Mouse (Mus musculus) telencephalon, adult 2 months (tissue): ENCODE data around the gene Irf3.
"Not testable (repeated sequence)": the region's sequence is repeated elsewhere in the genome, so short reads cannot be mapped to it uniquely, and the experiment has no call there.

Source experiments
- DNase-seq: peaks from one replicate; pipeline ENCODE4 v3.0.0-alpha.2; 2011; ENCODE audit warnings: low read depth, low spot score

The Irf3 gene

GRCm38 (mm10) chr7:45007846-45008245 is 10.4 kb downstream of the Irf3 start:
- no peak for DNase-seq

- DNase-seq = no peak
Measured at GRCm38 (mm10) chr7:45008411-45008810, 11.0 kb downstream of the Irf3 start.

DNA sequence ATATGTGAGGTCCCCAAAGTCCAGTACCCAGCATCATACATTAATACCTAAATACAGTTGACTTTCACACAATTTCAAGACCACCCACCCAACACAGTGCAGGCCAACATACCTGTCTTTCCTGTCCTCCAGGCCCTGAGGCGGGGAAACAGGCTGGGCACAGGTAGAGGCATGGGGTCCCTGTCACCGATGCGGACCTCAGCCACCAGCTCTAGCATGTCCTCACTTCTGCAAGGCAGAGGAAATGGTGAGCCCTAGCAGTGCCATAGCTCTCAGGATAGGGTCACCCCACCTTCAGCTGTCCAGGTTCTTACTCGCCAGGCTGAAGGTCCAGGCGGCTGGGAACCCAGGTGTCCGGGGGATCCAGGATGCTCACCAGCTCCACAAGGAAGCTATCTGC is 14.6 kb downstream of the Irf3 start:
- DNase-seq = no peak

DNA sequence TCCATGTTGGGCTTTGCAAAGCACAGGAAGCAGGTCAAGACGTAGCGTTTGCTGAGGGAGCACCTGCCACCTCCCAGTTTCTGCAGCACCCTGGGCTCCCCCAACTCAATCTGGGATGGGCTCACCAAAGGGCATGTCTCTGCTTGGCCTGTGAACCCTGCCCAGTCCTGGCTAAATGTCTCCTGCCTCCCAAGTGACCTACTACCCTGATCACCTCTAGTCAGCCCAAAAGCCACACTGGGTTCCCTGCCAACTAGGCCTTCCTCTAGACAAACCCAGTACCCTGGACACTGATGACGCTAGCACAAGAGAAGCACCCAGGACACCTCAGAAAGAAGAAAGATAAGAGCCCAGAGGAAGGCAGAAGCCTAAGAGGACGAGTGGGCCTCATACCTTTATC is 15.4 kb downstream of the Irf3 start:
- DNase-seq = no peak

GRCm38 (mm10) chr7:45013366-45014095 is 16.1 kb downstream of the Irf3 start:
- DNase-seq = no peak

DNA sequence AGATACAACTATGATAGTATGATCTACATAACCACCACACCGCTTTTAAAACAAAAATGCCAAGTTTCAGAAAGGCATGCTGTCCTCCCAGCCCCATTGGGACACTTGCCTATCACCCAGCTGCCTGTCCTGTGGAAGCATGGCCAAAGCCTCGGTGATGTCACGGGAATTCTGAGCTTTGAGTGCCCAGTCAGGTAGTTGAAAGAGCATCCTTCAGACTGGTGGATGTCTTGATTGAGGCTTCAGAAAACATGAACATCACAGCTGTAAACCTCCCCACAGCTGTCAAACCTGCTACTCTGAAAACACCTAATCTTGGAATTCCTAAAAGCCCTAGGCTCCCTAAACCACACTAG is 16.6 kb downstream of the Irf3 start:
- no peak for DNase-seq

- DNase-seq = no peak
Measured at GRCm38 (mm10) chr7:45015344-45015956, 18.0 kb downstream of the Irf3 start.

GRCm38 (mm10) chr7:45015957-45016612 is 18.6 kb downstream of the Irf3 start, which contains the start of gene Scaf1:
TSS of gene Scaf1 (minus strand) at chr7:45016363.
- DNase-seq = peak; percentile 99

DNA sequence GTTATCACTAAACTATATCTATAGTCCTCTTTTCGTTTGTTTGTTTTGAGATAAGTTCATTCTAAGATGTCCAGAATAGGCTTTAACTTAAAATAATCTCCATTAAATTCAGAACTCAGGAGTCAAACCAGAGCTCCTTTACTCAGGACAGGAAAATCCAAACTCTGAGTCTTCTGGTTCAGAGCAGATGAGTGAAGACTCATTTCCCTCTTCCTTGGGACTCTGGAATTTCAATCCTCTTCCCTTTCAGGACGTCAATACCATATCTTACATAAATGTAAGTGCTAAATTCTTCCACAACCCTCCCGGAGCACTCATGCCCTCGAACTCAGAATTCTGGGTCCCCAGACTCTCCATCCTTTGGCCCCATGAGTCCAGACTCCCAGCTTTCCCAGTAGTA is 19.3 kb downstream of the Irf3 start:
- no peak for DNase-seq

- DNase-seq = peak; percentile 96
Measured at GRCm38 (mm10) chr7:45017242-45018061, 20.0 kb downstream of the Irf3 start, which contains the start of gene Rras. TSS of gene Rras (plus strand) at chr7:45017961.

GRCm38 (mm10) chr7:45019031-45019571 is 21.7 kb downstream of the Irf3 start:
- DNase-seq = peak; percentile 31

DNA sequence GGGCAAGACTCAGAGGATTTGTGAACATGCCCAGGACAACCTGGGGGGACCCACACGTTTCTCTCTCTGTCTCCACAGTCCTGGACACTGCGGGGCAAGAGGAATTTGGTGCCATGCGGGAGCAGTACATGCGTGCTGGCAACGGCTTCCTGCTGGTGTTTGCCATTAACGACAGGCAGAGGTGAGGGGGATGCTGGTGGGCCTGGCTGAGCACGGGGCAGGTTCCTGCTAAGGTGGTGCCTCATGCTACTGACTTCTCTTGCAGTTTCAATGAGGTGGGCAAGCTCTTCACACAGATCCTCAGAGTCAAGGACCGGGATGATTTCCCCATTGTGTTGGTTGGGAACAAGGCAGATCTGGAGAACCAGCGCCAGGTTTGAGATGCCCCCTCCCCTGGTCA is 22.8 kb downstream of the Irf3 start:
- no peak for DNase-seq

- DNase-seq = not testable (repeated sequence)
Measured at GRCm38 (mm10) chr7:45023711-45024110, 26.3 kb downstream of the Irf3 start.

DNA sequence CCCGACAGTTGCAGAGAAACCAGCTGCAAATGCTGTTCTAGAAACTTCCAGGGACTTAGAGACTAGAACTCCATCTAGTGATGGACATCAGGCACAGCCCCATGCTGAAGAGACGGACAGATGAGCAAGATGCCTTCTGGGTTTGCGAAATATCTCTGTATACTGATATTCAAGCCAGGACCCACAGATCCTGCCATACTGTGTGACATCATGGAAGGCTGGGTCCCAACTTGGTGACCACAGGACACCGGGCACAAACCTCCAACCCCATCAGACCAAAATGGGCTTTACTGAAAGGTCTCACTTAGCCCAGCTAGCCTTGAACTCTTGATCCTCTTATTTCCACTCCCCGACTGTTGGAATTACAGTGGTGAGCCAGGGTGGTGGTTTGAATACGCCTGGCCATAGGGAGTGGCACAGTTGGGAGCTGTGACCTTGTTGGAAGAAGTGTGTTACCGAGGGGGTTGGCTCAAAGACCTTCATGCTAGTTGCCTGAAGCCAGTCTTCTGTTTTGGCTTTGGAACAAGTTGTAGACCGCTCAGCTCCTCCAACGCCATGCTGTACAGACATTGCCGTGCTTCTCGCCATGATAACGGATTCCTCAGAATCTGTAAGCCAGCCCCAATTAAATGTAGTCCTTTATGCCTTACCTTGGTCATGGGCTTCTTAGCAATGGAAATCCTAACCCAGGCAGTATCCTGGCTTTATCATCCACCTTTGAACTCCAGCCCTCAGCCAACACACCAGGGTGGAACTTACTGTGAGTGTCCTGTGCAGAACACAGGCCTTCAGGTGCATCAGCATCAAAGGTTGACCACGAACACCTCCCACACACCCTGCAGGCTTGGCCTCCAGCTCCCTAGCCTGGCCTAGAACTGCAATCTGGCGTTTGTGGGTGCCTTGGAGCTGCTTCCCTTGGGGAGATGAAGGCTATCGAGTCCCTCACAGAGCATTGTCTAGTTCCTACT is 27.1 kb downstream of the Irf3 start:
- no peak for DNase-seq

DNA sequence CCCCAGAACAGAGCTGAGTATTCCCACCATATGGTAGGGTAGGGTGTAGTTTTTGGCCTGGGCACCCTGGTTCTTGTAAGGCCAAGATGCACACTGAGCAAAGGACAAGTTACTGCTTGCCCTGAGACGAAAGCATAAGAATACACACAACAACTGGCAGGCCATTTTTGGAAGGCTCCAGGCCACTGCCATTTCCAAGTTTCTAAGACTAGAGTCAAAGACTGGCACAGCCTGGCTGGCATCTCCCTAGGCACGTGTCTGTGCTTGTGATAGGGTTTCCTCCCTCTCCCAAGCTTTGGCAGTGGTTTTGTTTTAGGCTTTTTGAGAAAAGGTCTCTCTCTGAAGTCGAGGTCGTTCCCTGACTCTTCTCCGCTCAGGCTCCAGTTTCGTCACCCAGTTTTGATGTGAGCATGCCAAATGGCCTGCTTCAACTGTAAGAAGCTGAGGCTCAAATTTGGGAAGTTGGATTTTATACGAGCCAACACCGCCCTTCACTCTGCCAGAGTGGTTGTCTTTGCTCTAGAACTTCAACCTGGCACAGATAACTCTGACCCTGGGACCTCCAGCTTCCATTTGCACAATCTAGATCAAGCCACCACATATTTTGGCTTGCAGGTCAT is 28.3 kb downstream of the Irf3 start:
- DNase-seq = no peak

- DNase-seq = no peak
Measured at GRCm38 (mm10) chr7:45026256-45026655, 28.8 kb downstream of the Irf3 start.

DNA sequence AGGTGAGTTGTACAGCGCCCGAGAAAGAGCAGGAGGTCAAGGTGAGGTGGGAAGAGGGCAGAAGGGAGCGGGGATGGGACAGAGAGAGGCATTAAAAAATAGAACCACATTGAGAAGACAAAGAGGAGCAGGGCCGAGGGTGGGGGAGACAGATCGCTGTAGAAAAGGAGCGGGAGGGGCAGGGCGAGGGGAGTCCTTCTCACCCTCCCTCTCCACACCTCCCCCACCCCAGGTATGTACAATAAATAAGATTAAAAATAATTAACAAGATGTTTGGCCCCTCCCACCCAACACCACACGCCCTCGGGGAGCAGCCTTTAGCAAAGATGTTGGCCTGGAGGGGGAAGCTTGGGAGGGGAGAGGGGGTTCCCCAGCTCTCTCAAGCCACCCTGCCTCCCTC is 30.3 kb downstream of the Irf3 start:
- DNase-seq = no peak

DNA sequence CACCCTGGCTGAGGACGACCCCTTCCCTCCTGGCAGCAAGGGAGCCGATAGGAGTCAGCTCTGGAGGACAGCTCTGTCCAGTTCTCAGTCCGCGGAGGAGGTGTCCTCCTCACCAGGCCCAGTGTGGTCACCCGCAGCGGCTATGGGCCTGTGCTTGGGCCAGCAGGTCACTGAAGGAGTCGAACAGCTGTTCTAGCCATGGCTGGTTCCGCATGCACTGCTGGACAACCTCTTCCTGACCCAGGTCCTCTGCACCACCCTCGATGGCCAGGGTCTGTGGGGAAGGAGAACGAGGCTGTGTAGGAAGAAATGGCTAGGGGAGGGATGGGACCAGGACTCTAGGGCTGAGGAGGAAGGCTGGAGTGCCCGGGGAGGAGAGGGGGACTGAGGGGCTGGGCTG is 30.9 kb downstream of the Irf3 start:
- no peak for DNase-seq

DNA sequence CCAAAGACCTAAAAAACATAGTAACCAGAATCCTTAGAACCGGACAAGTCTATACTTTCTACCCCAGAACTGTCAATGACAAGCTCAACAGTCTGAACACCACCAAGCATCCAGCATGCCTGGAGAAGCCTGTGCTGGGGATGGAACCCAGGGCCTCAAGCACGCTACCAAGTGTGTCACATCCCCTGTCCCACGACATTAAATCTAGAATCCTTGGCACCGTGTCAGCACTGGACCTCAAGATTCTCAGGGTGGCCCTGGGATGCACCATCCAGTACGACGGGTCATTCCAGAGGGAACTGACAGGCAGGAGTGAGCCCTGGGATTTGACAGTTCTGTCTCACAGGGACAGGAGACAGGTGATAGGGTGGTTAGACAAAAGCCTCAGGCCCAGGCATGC is 32.5 kb downstream of the Irf3 start:
- DNase-seq = no peak

DNA sequence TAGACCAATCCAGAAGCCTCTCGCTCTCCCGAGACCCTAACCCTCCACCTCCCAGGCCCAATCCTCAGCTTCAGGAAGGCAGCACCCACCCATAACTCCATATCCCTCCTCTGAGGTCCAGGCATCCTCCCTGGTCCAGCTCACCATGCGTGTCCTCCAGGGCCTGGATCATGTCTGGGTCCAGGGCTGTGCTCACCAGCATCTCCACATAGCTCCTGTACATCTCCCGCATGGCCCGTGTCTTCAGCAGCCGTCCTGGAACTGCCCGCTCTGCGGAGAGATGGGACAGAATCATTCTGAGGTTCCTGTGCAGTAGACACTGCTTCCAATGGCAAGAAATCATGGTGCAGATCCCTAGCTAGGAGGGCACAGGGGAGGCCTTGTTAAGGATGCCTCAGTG is 33.4 kb downstream of the Irf3 start:
- DNase-seq = no peak
